Mouse (Mus musculus): Measurements from ENCODE around the gene Gm26741.

DNA sequence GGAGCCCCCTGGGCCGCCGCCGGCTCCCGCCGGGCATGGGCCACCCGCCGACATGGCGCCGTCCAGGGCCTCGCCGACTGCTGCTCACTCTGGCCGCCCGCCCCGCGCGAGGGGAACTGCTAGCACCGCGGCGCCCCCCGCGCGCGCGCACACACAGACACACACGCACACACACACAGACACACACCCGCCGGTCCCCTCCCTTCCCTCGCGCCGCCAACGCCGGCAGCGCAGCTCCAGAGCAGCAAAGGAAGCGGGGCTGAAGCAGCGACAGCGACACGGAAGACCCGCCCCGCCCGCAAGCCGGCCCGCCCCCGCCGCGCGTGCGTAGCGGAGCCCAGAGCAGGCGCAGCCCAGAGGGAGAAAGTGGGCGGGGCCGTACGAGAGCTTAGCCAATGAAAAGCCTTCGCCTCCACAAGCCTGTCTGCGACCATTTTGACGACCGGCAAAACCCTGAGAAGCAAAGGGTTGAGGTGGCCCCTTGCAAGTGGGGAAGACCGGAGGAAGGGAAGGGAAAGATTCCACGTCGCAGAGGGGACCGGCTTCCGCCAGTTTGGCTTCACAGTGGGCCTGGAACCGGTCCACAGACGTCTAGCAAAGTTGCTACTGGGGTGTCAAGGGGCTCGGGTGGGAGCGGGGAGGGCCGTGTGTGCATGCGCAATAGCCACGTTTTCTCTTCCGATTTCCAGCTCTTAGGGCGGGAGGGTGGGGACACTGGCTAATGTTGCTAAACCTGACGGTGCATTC is 23.5 kb downstream of the Gm26741 start, which contains the start of gene Gopc:
- TF ChIP-seq CTCF (IDR thresholded peaks at IDR 0.05; ENCODE audit: borderline replicate concordance, insufficient read depth, low read depth, low read length) (no peak), POLR2A (IDR thresholded peaks at IDR 0.05; ENCODE audit: borderline replicate concordance, insufficient read depth, low read length) (peak; percentile 62; the same call in 1 of the 2 replicates)
